Mouse (Mus musculus): Measurements from ENCODE around the gene Tbc1d4. TPM values are rescaled to one million over a fixed set of nuclear protein-coding genes. Genes with fewer than 3 reads are reported as not detected.

Gene Tbc1d4
- polyA plus RNA-seq (2012; ENCODE audit: insufficient read depth, insufficient read length, missing spikeins): 25.0 and 28.3 TPM in 2 replicates

DNA sequence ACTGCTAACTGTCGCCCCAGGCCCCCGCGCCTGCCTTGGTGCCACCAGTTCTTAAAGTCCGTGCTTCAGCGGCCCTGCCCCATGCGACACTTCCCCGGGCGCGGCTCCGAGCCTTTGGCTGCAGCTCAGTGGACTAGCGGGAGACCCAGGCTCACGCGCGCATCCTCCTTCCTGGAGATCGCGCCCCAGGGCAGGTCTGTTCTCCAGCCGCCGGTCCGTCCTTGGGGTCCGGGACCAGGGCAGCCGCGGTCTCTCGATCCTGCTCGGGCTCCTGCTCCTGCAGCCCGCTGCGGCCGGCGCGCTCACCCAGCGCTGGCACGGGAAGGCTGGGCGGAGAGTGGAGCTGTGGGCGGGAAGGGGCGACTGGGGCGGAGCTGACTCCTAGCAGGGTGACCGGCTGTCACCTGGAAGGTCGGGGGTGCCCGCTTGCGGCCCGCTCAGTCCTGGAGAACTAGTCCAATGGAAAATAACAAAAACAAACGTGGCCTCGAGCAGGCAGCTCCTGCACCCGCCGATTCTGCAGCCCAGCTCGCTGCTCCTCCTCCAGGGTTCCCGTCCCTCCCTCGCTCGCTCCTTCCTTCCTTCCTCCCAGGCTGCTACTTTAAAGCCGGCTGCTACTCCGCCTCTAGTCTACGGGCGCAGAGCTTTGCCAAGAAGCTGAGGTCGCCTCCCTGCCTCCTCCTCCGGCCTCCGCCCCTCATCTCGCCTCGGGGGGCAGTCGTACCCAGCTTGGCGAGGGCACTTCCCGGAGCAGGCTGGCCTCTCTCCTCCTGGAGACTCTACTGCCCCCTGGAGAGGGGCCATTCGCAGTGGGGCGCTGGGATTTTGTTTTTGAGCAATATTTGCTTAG is at the start of gene Tbc1d4:
Tbc1d4 (minus strand) TSS at position 673 of the 850 bp plus-strand sequence.
- H3K4me1 ChIP-seq (ENCODE audit: control insufficient read depth, insufficient read depth, insufficient read length, low read length): 0 out of 2 replicates have a peak, but pooled peaks cover 2% of the 10 kb centered on the region
- peak within 1 kb of the TSS; percentile 56; the same call in 1 of the 2 replicates for H3K27ac ChIP-seq (replicated peaks; ENCODE audit: low read depth, low read length)
- H3K4me3 ChIP-seq (ENCODE audit: insufficient read depth, low read depth, low read length): peak within 1 kb of the TSS; percentile 89

DNA sequence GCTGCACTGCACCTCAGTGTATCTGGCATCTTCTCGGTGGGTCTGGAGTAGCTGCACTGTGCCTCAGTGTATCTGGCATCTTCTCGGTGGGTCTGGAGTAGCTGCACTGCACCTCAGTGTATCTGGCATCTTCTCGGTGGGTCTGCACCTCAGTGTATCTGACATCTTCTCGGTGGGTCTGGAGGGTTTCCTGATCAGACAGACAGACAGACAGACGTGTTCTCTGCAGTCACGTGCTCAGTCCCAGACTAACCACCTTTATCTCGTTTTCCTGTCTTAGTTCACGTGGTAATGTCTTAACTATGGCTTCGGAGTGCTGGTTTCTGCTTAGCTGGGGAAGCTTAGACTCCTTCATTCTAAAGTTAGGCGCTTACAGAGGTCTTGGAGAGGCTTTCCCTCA is 47.3 kb upstream of the Tbc1d4 start:
- no peak overlapping the region for H3K4me3 ChIP-seq (ENCODE audit: insufficient read depth, low read depth, low read length)
- H3K27ac ChIP-seq (replicated peaks; ENCODE audit: low read depth, low read length): no peak overlapping the region
- H3K4me1 ChIP-seq (ENCODE audit: control insufficient read depth, insufficient read depth, insufficient read length, low read length): peaks cover 3% of the 10 kb centered on the region

DNA sequence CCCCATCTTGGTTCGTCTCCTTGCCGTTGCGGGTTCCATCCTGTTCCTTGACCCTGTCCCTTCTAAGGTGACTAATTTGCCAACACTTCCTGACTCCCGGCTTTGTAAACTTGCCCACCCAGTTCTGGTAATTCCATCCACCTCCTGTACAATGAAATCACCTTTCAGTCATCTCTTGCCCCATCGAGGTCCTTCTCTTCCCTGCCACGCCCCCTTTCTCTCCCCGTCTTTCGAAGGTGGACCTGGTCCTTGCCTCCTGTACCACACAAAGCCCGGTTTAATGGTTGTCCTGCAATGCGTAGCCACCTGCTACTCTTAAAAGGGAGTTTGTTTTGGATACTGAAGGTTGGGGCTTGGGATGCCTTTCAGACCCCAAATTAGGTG is 45.5 kb upstream of the Tbc1d4 start:
- no peak overlapping the region for H3K27ac ChIP-seq (replicated peaks; ENCODE audit: low read depth, low read length)
- H3K4me3 ChIP-seq (ENCODE audit: insufficient read depth, low read depth, low read length): peak overlapping the region; percentile 83
- H3K4me1 ChIP-seq (ENCODE audit: control insufficient read depth, insufficient read depth, insufficient read length, low read length): peaks cover 3% of the 10 kb centered on the region

DNA sequence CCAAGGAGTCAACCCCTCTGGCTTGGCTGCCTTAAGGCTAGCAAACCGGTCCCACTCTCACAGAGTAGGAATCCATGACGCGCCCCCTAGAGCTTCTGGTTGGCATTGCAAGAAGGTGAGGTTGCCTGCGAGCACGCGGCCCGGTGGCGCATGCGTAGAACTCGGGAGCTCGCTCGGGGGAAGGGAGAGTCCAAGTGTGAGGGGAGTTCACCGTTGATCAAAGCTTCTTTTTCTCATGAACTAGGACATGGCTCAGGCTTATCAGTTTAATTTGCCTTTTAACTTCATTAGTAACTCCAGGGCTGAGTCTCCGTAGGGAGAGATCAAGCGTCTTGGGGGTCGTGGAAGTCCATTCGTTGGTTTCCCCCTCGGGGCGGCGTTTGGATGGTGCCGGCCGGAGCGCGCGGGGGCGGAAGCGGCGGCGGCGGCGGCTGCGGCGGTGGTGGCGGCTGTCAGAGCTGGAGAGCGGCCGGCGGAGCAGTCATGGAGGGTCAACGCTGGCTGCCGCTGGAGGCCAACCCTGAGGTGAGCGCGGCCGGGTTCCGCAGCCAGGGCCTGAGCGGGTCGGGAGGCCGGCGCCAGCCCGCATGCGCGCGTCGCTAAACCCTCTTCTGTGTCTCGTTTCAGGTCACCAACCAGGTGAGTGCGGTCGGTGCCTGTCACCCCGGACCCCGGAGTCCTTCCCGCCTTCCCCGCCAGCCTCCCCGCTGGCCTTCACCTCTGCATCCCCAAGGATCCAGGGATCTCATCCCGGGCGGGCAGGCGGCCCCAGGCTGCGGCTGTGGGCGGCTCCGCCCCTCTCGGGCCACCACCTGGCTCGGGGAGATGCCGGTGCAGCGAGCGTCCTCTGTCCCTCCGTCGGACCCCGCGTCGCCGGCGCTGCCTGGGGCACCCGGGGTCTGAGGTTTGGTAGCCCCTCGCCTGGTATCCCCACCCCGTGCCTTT is 44.9 kb upstream of the Tbc1d4 start, which contains the start of gene Uchl3:
Uchl3 (plus strand) TSS at position 387 of the 945 bp plus-strand sequence.
- peaks cover 3% of the 10 kb centered on the region for H3K4me1 ChIP-seq (ENCODE audit: control insufficient read depth, insufficient read depth, insufficient read length, low read length)
- peak within 1 kb of the TSS; percentile 83 for H3K4me3 ChIP-seq (ENCODE audit: insufficient read depth, low read depth, low read length)
- H3K27ac ChIP-seq (replicated peaks; ENCODE audit: low read depth, low read length): peak within 1 kb of the TSS; percentile 94

DNA sequence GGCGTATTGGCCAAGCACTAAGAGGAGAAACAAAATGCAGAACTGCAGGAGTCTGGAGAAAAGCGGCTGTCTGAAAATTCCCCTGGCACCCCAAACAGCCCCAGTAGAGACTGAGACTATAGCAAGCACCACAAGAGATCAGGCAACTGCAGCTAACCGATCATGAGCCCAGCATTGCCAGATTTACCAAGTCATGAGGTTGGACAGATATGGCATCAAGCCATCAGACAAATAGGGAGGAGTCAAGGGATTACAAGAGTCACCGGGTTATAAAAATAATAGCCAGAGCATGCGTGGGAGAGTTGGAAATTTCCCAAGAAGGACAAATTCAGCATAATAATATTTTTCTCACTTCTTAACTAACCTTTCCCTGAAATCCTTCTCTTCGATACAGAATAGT is 43.6 kb upstream of the Tbc1d4 start:
- no peak overlapping the region for H3K4me3 ChIP-seq (ENCODE audit: insufficient read depth, low read depth, low read length)
- H3K4me1 ChIP-seq (ENCODE audit: control insufficient read depth, insufficient read depth, insufficient read length, low read length): peaks cover 3% of the 10 kb centered on the region
- no peak overlapping the region for H3K27ac ChIP-seq (replicated peaks; ENCODE audit: low read depth, low read length)

DNA sequence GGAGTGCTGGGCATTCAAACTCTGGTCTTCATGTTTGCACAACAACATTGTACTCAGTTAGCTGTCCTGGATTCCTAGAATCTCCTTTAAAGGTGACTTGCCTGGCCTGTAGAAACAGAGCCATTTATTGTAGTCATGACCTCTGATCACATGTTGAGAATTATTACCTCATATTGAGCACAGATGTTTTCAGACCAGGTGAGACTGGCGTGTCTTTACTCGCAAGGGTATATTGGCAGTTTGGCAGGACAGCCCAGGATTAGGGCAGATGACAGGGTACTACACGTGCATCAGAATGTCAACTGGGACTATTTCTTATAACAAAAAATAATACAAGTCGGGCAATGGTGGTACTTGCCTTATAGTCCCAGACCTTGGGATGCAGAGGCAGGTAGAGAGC is 41.6 kb upstream of the Tbc1d4 start:
- H3K4me1 ChIP-seq (ENCODE audit: control insufficient read depth, insufficient read depth, insufficient read length, low read length): peaks cover 3% of the 10 kb centered on the region
- H3K4me3 ChIP-seq (ENCODE audit: insufficient read depth, low read depth, low read length): no peak overlapping the region
- no peak overlapping the region for H3K27ac ChIP-seq (replicated peaks; ENCODE audit: low read depth, low read length)

DNA sequence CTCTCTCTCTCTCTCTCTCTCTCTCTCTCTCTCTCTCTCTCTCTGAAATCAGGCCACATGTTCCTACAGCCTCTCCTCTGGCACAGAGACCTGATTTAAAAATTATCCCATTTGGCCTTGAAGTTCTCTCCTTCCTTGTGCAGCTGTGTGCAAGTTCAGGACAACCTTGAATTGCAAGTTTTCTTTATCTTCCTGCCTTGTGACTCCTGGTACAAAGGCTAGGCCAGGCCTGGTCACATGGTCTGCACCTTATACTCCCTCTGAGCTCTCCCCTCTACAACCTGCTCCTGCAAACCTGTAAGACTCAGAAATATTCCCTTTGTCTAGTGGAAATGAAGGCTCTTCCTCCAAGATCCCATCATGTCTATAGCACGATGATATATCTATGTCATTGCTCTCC is 36.0 kb upstream of the Tbc1d4 start:
- Histone ChIP-seq H3K4me1 (ENCODE audit: control insufficient read depth, insufficient read depth, insufficient read length, low read length) (no peaks in the 10 kb centered on the region), H3K27ac (replicated peaks; ENCODE audit: low read depth, low read length) (no peak overlapping the region), H3K4me3 (ENCODE audit: insufficient read depth, low read depth, low read length) (no peak overlapping the region)

DNA sequence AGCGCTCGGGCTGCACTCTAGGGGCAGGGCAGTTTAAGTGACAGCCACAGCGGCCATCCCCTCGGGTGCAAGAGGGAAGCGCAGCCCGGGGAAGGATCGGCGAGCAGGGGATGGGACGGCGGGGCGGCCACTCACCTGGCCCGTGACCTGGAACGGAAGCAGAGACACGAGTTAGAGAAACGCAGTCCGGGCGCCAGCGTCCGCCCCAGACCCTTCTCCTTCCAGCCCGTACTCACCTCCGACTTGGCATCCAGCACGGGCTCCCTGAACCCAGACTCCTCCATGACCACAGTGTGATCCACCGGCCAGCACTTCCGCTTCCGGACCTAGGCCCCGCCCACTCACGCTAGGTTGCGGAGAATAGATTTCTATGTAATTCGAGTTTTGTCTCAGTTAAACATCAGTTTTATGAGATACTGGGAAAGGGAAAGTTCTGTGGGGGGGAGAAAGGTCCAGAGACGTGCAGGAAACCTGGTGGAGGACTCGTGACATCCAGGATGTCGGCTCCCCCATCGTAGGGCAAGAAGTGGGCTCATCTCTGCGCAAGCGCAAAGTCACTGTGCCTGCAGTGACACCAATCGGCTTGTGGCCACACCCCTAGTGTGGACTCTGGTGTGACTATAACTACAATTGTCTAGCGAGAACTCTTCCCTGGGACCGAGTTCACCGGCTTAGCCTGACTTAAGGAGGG is 31.3 kb upstream of the Tbc1d4 start, which contains the start of gene Commd6:
Commd6 (minus strand) TSS at position 534 of the 691 bp plus-strand sequence.
- H3K4me1 ChIP-seq (ENCODE audit: control insufficient read depth, insufficient read depth, insufficient read length, low read length): peaks cover 2% of the 10 kb centered on the region; the same call in 1 of the 2 replicates
- peak within 1 kb of the TSS; percentile 80 for H3K27ac ChIP-seq (replicated peaks; ENCODE audit: low read depth, low read length)
- H3K4me3 ChIP-seq (ENCODE audit: insufficient read depth, low read depth, low read length): peak within 1 kb of the TSS; percentile 87

DNA sequence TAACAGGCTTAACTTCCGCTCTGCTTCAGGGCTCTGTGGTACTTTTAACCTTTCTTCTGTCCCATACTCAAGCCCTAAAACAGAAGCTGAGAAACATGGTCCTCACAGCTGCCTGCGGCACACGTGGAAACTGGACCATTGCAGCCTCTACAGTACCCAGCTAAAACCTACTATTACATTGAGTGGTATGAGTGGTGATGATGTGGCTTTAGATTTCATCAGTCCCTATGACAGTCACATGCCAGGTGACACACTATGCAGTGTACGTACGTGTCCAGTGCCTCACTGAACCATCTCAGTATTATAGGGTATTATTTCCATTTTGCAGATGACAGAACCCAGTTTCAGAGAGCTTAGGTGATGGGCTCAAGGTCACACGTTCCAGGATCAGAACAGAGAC is 28.4 kb upstream of the Tbc1d4 start:
- Histone ChIP-seq H3K4me3 (ENCODE audit: insufficient read depth, low read depth, low read length) (no peak overlapping the region), H3K4me1 (ENCODE audit: control insufficient read depth, insufficient read depth, insufficient read length, low read length) (peaks cover 2% of the 10 kb centered on the region; the same call in 1 of the 2 replicates), H3K27ac (replicated peaks; ENCODE audit: low read depth, low read length) (no peak overlapping the region)

DNA sequence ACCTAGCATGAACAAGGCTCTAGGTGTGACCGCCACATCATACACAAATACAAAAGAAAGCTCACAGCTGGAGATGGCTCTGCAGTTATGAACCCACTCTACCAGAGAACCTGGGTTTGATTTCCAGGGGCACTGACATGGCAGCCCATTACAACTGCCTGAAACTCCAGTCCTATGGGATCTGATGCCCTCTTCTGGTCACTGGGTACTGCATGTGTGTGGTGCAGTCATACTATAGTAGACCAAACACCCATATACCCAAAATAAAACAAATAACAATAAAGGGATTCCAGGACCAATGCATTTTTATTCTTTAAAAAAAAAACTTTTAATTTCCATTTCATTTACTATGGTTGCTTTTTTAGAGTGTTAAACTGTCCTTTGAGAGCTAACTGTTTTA is 26.8 kb upstream of the Tbc1d4 start:
- Histone ChIP-seq H3K27ac (replicated peaks; ENCODE audit: low read depth, low read length) (no peak overlapping the region), H3K4me3 (ENCODE audit: insufficient read depth, low read depth, low read length) (no peak overlapping the region), H3K4me1 (ENCODE audit: control insufficient read depth, insufficient read depth, insufficient read length, low read length) (peaks cover 2% of the 10 kb centered on the region; the same call in 1 of the 2 replicates)

DNA sequence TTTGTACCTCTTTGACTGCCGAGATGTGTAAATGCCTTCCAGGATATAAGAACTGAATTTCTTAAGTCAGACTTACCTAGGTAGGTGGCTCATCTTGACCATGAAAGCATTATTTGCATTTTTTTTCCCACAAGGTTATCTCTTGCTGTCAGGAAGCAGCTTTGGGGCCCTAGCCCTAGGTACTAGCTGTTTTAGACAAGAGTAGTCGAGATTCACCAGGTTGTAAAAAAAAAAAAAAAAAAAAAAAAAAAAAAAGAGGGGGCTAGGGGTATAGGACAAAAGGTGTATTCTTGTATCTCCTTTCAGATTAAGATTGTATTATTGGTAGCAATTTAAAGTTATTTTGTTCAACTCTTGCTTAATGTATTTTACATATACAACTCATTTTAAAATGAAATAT is 21.6 kb upstream of the Tbc1d4 start:
- Histone ChIP-seq H3K4me1 (ENCODE audit: control insufficient read depth, insufficient read depth, insufficient read length, low read length) (no peaks in the 10 kb centered on the region), H3K27ac (replicated peaks; ENCODE audit: low read depth, low read length) (no peak overlapping the region), H3K4me3 (ENCODE audit: insufficient read depth, low read depth, low read length) (no peak overlapping the region)

DNA sequence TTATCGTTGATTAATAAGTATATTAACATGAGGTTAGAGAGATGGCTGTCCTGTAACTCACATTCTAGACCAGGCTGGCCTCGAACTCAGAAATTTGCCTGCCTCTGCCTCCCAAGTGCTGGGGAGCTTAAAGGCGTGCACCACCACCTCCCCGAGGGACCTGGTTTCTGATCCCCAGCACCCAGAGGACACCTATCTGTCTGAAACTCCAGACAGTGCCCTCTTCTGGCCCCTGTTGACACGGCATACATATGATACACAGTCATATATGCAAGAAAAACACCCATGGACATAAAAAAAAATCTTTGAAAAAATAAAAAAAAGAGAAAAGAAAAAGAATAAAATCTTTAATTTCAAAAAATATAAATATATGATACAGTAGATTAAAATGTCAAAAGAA is 8.7 kb upstream of the Tbc1d4 start:
- no peak overlapping the region for H3K27ac ChIP-seq (replicated peaks; ENCODE audit: low read depth, low read length)
- H3K4me1 ChIP-seq (ENCODE audit: control insufficient read depth, insufficient read depth, insufficient read length, low read length): no peaks in the 10 kb centered on the region
- H3K4me3 ChIP-seq (ENCODE audit: insufficient read depth, low read depth, low read length): no peak overlapping the region

DNA sequence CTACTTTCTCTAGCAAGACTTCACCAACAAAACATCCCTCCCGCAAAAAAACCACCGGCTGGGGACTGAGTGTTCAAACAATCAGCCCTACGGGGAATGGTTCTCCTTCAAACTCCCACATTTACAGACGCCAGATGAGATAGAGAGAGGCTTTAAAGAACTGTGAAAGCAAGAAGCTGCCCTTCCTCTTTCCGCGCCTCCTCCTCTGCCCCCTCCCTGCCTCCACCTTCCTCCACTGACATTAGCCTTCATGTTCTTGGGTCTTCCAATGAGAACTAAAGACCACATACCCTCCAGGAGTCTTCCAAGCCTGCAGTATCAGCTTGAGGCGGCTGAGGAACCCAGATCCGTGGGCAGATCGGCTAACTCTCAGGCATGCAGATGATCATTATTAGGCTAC is 7.2 kb upstream of the Tbc1d4 start:
- no peak overlapping the region for H3K4me3 ChIP-seq (ENCODE audit: insufficient read depth, low read depth, low read length)
- H3K27ac ChIP-seq (replicated peaks; ENCODE audit: low read depth, low read length): no peak overlapping the region
- no peaks in the 10 kb centered on the region for H3K4me1 ChIP-seq (ENCODE audit: control insufficient read depth, insufficient read depth, insufficient read length, low read length)

DNA sequence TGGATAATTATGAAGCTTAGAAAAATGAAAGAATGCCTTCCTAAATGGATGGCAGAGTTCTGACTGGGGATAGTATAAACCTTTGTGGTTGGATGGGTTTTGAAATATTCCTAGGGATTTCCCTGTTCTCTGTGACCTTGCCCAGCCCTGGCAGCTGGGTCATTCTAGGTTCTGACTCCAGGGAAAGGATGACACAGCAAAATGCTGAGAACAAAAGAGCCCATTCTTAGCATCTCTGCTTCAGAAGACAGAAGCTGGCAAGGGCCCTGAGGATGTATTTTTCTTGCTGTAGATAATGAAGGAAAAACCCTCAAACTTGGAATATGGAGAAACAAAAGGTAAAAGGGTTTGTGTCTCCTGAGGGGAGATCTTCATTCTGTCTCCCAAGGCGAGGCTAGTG is 4.2 kb upstream of the Tbc1d4 start:
- H3K27ac ChIP-seq (replicated peaks; ENCODE audit: low read depth, low read length): no peak overlapping the region
- H3K4me1 ChIP-seq (ENCODE audit: control insufficient read depth, insufficient read depth, insufficient read length, low read length): no peaks in the 10 kb centered on the region
- no peak overlapping the region for H3K4me3 ChIP-seq (ENCODE audit: insufficient read depth, low read depth, low read length)

DNA sequence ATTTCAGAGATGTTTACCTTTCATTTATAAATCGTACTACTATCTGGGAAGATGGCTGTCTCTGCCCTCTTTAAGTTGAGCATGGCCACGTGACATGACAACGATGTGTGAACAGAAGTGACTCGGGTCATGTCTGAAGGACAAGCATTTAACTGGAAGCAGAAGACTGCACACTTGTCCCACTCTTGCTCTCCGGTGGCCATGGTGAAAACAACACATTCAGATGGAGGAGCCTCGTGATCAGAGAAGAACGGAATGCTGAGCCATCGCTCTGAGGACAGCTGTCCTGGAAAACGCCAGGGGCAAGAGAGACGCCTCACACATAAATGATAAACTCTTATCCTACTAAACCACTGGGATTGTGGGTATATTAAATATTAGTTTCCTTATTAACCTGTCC is 1.7 kb upstream of the Tbc1d4 start:
- no peaks in the 10 kb centered on the region for H3K4me1 ChIP-seq (ENCODE audit: control insufficient read depth, insufficient read depth, insufficient read length, low read length)
- H3K27ac ChIP-seq (replicated peaks; ENCODE audit: low read depth, low read length): no peak overlapping the region
- H3K4me3 ChIP-seq (ENCODE audit: insufficient read depth, low read depth, low read length): no peak overlapping the region

Data from brown adipose tissue, adult 24 weeks (tissue).